Mouse (Mus musculus): ENCODE measurements at regions not wholly inside any gene's neighbourhood (a gene's known extent, or its start where the extent isn't known, plus 50 kb on each side); places are given as distances from the start of the nearest gene placed in this dataset.

DNA sequence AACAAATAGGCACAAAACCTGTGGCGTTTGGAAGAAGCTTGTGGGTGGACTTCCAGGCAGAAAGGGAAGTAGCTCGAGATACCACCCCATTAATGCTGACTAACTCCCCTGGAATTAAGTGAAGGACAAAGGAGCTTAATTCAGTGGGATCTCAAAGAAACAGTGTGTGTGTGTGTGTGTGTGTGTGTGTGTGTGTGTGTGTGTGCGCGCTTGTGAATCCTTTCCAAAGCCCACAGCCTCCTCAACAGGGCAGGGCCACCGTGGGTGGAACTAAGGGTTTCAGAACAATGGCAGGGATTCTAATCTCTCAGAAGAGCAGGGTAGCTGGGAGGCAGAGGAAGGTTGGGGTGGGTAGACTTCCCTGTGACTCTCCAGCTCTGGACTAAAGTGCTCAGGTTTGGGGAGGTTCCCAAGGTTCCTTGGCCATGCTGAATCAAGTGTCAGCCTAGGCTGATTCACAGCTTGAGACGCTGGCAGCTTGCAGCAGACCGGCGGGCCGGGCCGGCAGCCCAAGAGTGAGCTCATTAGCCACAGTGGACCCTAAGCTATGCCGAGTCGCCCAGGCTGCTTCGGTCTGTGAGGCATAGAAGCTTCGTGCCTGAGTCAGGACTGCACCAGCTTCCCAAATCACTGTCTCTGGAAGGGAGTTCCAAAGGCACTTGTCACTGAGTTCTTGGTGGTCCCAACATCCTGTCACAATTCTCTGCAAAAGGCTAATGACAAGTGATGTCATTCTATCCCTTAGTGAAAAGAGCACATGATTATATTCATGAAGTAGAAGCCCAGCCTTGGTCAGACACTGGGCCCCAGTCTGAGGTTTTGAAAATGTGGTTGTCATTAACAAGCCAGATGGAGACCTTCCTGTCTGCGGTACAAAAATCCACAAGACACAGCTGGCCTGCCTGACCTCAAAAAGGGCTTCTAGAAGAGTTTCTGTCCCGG, 59.6 kb upstream of the Arntl start:
- no peak for ATAC-seq (ENCODE audit: extremely low read depth, insufficient number of reproducible peaks, low FRiP score, poor library complexity, severe bottlenecking)

DNA sequence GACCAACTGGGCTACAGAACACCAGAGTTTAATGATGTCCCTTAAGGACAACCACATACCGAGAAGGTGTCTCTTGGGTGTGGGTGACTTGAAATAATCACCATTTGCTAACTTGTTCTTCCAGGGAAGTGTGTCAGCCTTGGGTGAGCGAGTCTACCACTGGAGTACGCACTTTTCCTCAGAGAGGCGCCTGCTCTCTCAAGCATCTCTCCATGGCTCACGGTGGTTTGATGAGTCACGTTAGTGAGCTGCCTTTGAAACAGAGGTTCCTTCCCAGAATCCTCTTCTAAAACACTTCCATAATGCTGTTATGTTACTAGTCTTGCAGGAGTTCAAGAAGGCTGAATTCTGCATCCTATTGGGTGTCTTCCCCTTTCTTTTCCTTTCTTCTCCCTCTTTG, 58.6 kb upstream of the Arntl start:
- no peak for ATAC-seq (ENCODE audit: extremely low read depth, insufficient number of reproducible peaks, low FRiP score, poor library complexity, severe bottlenecking)

DNA sequence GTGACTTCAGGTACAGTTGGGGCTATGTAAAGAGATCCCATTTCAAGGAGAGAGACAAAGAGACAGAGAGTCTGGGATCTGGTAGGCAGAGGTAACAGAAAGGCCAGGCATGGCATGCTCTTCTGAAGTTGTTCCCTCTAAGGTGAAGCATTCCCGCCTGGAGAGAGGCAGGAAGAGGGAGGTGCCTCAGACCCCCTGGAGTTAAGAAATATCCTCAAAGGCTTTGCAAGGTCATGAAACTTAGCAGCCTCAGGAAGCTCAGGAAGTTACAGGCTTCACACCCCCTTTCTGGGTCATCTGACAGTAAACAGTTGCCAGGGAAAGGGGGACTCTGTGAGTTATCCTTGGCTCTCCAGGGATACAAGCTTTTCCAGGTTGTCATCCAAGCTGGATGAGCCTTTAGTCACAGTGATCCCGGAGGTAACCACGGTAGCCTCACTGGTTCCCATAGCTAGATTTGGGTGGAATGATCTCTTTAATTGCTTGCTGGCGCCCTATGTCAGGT, 57.2 kb upstream of the Arntl start:
- ATAC-seq (ENCODE audit: extremely low read depth, insufficient number of reproducible peaks, low FRiP score, poor library complexity, severe bottlenecking): no peak

DNA sequence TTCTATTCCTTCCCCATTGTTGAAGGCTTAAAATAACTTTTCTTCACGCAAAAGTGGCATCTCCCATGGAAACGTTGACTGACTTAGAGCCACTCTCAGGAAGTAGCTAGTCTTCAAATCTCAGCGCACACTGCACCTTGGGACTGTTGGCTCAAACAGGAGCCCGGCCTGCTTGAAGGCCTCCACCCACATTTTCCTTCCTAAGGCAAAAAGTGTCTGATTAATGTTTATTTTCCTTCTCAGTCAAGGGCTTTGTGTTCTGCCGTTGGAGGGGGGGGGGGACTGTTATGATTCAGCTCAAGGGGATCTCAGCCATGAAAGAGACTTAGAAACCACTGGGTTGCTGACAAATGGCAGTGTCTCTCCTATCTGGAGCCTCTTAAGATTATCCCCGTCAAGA, 56.5 kb upstream of the Arntl start:
- no peak for ATAC-seq (ENCODE audit: extremely low read depth, insufficient number of reproducible peaks, low FRiP score, poor library complexity, severe bottlenecking)

DNA sequence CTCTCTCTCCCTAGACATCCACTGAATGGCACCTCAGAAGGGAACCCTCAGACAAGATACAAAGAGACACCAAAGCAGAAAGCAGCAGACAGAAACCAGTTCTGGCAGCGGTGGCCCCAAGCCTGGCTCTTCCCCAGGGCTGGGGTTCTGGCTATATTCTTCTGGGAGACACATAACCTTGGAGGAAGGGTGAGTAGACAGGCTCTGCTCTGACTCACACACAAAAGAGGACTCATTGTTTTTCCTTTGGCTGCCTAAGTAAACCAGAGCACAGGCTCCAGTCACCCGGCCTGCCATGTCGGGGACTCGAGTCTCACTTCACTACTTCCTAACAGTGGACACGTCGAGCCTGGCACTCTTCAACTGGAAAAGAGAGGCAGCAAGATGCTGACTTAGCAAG, 55.8 kb upstream of the Arntl start:
- no peak for ATAC-seq (ENCODE audit: extremely low read depth, insufficient number of reproducible peaks, low FRiP score, poor library complexity, severe bottlenecking)

DNA sequence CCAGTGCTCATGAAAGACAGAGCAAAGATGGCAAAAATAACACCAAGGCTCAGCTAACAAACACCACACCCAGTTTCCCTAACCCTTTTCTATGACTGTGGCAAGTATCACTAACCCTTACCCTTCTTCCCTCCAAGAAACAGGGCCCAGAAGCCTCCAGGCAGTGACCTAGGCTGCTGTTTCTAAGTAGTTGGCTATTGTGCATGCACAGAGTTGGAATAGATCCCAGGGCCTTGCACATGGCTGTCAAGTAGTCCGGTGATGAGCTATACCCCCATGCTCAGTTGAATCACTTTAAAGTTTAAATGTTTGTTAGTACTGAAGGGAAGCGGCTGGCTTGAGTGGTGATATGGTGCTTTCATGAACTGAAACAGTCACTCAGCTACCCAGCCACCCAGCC, 53.9 kb upstream of the Arntl start:
- ATAC-seq (ENCODE audit: extremely low read depth, insufficient number of reproducible peaks, low FRiP score, poor library complexity, severe bottlenecking): no peak

DNA sequence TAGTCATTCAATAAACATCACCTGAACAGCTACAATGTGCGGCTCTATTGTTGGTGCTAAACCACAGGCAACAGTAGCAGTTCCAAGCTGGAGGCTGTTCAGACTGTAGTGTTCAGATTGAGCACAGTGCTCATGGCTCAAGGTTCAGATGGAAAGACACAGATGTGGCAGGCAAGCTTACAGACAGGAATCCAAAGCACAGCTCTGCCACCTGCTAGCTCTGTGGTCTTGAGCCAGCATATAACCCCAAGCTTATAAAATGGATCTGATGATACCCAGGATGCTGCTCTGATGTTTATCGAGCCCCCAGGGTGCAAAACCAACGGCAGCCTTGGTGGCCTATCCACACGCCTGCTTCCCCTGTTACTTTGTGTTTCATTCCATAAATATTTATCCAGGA, 53.2 kb upstream of the Arntl start:
- ATAC-seq (ENCODE audit: extremely low read depth, insufficient number of reproducible peaks, low FRiP score, poor library complexity, severe bottlenecking): no peak

DNA sequence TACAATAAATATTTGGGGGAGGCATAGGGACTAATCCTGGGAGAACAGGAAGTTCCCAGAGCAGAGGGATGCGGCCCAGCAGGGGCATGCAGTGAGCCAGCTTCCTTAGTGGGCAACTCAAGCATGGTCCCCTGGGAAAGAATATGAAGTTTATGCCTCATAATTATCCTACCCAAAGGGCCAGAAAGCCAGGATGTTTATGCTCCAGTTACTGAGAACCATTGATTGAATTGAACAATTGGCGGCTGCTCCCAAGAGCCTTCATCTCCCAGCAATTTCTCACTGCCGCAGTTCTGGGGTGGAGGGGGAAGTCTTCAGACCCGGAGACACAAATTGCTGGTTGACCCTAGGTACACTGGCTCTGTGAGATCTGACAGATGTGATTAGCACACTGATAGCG, 50.9 kb upstream of the Arntl start:
- no peak for ATAC-seq (ENCODE audit: extremely low read depth, insufficient number of reproducible peaks, low FRiP score, poor library complexity, severe bottlenecking)

DNA sequence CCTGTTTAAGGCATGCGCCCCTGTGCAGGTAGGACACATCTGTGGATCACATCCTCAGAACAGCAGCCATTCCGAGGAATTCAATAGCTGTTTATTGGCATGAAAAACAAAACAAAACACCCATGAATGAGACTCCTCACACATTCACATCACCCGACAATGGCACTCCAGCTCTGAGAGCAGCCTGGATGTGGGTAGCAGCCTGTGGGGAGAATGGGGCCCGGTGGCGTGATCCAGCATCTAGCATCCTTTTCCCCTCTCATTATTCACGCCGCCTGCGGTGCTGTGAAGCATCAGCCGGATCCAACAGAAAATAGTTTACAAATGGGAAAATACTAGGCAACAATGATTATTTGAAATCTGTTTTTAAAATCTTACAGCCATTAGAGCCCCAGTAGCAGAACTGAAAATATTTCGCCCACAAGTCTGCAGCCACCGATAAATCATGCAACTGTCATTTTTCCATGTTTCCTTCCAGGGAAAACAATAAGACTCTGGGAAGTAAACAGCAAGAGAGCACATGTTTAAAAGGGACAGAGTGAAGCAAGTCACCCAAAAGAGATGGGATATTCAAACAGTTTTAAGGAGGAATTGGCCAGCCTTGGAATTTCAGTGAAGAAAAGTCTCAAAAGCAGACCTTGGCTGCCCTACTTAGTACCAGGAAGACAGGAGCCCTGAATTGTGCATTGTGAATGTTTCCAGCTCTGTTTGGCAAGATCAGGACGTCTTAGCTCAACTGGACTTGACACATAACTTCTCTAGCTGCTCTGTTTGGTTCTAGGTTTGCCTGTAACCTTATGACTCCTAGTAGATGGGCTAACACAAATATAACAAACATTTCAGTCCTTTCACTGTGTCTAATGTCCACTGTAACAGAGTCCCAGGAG, 50.2 kb upstream of the Arntl start:
- ATAC-seq (ENCODE audit: extremely low read depth, insufficient number of reproducible peaks, low FRiP score, poor library complexity, severe bottlenecking): no peak

All from neutrophil, adult 5-6 weeks (primary cell).